Comparison of ENCODE assay signal across 13 mouse cellular contexts in genomic region chr5:129489879-129490278, GRCm38 (mm10). TPM values are rescaled to one million over a fixed set of nuclear protein-coding genes. Genes with fewer than 3 reads are reported as not detected.
A peak's percentile ranks its signal among the peaks of the same experiment; 100 is the strongest.
DNase-seq lines count a peak whose midpoint lies in the region; ATAC-seq and TF ChIP-seq lines count a peak whose summit lies in the region.
"Had no signal": no experiment of that assay in that cellular context is flagged by ENCODE, and none has a peak within 500 bp of the region (broad histone marks: within the 10 kb centered on the region; RNA-seq: fewer than 3 reads in every experiment).

No protein-coding gene starts in this region.

- ATAC-seq in kidney, embryonic 14.5 days (ENCODE audit: low FRiP score, low TSS enrichment) = peak; percentile 57
- no peak for ATAC-seq in hindbrain, postnatal 0 days
- ATAC-seq in neural tube, embryonic 13.5 days (ENCODE audit: low read depth) = peak; percentile 83

- TF ChIP-seq POLR2A in brain, embryonic 14.5 days (IDR thresholded peaks at IDR 0.05; ENCODE audit: borderline replicate concordance, extremely low read depth, insufficient read depth, insufficient read length, poor library complexity, severe bottlenecking) = no peak

- no peak overlapping the region for H3K9ac ChIP-seq in kidney, embryonic 14.5 days (ENCODE audit: low read depth, low read length)
- H3K9ac ChIP-seq in hindbrain, postnatal 0 days (replicated peaks; ENCODE audit: low read length) = no peak overlapping the region
- H3K9ac ChIP-seq in neural tube, embryonic 13.5 days = no peak overlapping the region
- H3K9ac ChIP-seq: liver, embryonic 13.5 days had no signal

- H3K27me3 ChIP-seq in kidney, embryonic 14.5 days (ENCODE audit: control insufficient read depth, insufficient read depth, low read length) = 0 out of 2 replicates have a peak, but pooled peaks cover 3% of the 10 kb centered on the region
- H3K27me3 ChIP-seq in hindbrain, postnatal 0 days (ENCODE audit: insufficient read depth, low read length) = no peaks in the 10 kb centered on the region
- H3K27me3 ChIP-seq in neural tube, embryonic 13.5 days = 0 out of 2 replicates have a peak, but pooled peaks cover 8% of the 10 kb centered on the region
- H3K27me3 ChIP-seq: liver, embryonic 13.5 days had no signal

- DNase-seq in kidney, postnatal 10 days = no peak
- peak; percentile 48 for DNase-seq in brain, embryonic 14.5 days (ENCODE audit: low read depth)
- peak; percentile 43 for DNase-seq in hindbrain, postnatal 0 days (ENCODE audit: low spot score)
- no peak for DNase-seq in ovary, postnatal 36 days (ENCODE audit: low spot score)
- DNase-seq in right cerebral cortex, postnatal 4 days = no peak
- DNase-seq: adrenal gland, postnatal 14 days; heart, adult 2 months; liver, embryonic 13.5 days; lung, postnatal 14 days; spleen, adult 18-20 months had no signal

- H3K4me2 ChIP-seq in kidney, embryonic 14.5 days (replicated peaks; ENCODE audit: low read depth, low read length) = no peak overlapping the region; the same call in 1 of the 2 replicates
- H3K4me2 ChIP-seq in hindbrain, postnatal 0 days (ENCODE audit: low read depth, low read length) = no peak overlapping the region
- H3K4me2 ChIP-seq in neural tube, embryonic 13.5 days = peak overlapping the region; percentile 6; the same call in 1 of the 2 replicates
- H3K4me2 ChIP-seq: liver, embryonic 13.5 days had no signal

- no peak for TF ChIP-seq CTCF in brain, embryonic 14.5 days (IDR thresholded peaks at IDR 0.05; ENCODE audit: borderline replicate concordance, extremely low read depth, insufficient read depth, insufficient read length)
- no peak for TF ChIP-seq CTCF in hindbrain, postnatal 0 days (IDR thresholded peaks at IDR 0.05; ENCODE audit: low read depth)

- no peaks in the 10 kb centered on the region for H3K9me3 ChIP-seq in kidney, embryonic 14.5 days (ENCODE audit: control insufficient read depth, low read length)
- H3K9me3 ChIP-seq in hindbrain, postnatal 0 days (ENCODE audit: low read length) = no peaks in the 10 kb centered on the region
- H3K9me3 ChIP-seq in neural tube, embryonic 13.5 days = no peaks in the 10 kb centered on the region
- H3K9me3 ChIP-seq: liver, embryonic 13.5 days had no signal

- H3K27ac ChIP-seq in kidney, embryonic 14.5 days (ENCODE audit: low read depth, low read length) = no peak overlapping the region
- no peak overlapping the region for H3K27ac ChIP-seq in hindbrain, postnatal 0 days
- 0 out of 2 replicates have a peak overlapping the region, but pooled peaks have one; percentile 30 for H3K27ac ChIP-seq in neural tube, embryonic 13.5 days (replicated peaks)
- H3K27ac ChIP-seq: heart, adult 2 months; liver, embryonic 13.5 days had no signal

- no peak overlapping the region for H3K4me3 ChIP-seq in kidney, embryonic 14.5 days (ENCODE audit: low read length)
- H3K4me3 ChIP-seq in hindbrain, postnatal 0 days (ENCODE audit: low read length) = no peak overlapping the region
- no peak overlapping the region for H3K4me3 ChIP-seq in neural tube, embryonic 13.5 days
- H3K4me3 ChIP-seq: erythroblast, embryonic 14.5 days; heart, adult 2 months; liver, embryonic 13.5 days had no signal

- 7% methylated on average over 10 of the region's 10 CpGs for WGBS in kidney, embryonic 14.5 days
- 38% methylated on average over 10 of the region's 10 CpGs for WGBS in hindbrain, postnatal 0 days
- WGBS in neural tube, embryonic 13.5 days = 5% methylated on average over 10 of the region's 10 CpGs

- H3K36me3 ChIP-seq in kidney, embryonic 14.5 days (ENCODE audit: control insufficient read depth, insufficient read depth, low read length) = no peaks in the 10 kb centered on the region
- H3K36me3 ChIP-seq in hindbrain, postnatal 0 days (ENCODE audit: insufficient read depth, low read length) = no peaks in the 10 kb centered on the region
- H3K36me3 ChIP-seq in neural tube, embryonic 13.5 days = no peaks in the 10 kb centered on the region
- H3K36me3 ChIP-seq: liver, embryonic 13.5 days had no signal

- H3K4me1 ChIP-seq in kidney, embryonic 14.5 days (ENCODE audit: control insufficient read depth, insufficient read depth, low read length) = no peaks in the 10 kb centered on the region
- H3K4me1 ChIP-seq in hindbrain, postnatal 0 days (ENCODE audit: insufficient read depth, low read length) = 0 out of 2 replicates have a peak, but pooled peaks cover 5% of the 10 kb centered on the region
- H3K4me1 ChIP-seq in neural tube, embryonic 13.5 days (replicated peaks) = peaks cover 13% of the 10 kb centered on the region
- H3K4me1 ChIP-seq: liver, embryonic 13.5 days had no signal

RNA-seq across cellular contexts. Expression of gene Sfswap, which starts 11.1 kb away (rescaled TPM):
- 53.2 and 56.6 TPM in 2 replicates for polyA plus RNA-seq in kidney, embryonic 14.5 days (2014; fragmentation: Nextera tagmentation; extraction: Ambion mirVana)
- polyA plus RNA-seq in brain, embryonic 14.5 days (2012; rRNA removed) = 199 and 207 TPM in 2 replicates
- 90.7 and 97.3 TPM in 2 replicates for total RNA-seq in hindbrain, postnatal 0 days (2014; rRNA removed)
- 44.3 and 48.9 TPM in 2 replicates for polyA plus RNA-seq in hindbrain, postnatal 0 days (2015; fragmentation: Nextera tagmentation; extraction: Ambion mirVana)
- polyA plus RNA-seq in neural tube, embryonic 13.5 days (2015; fragmentation: Nextera tagmentation; extraction: Ambion mirVana) = 42.8 and 57.3 TPM in 2 replicates

Comparison
In these comparisons a context has a peak if more than half of its experiments do, and no peak if none do; other contexts are left out.
1. DNase-seq: peak in brain, embryonic 14.5 days (single experiment) and hindbrain, postnatal 0 days (single experiment); none in kidney, postnatal 10 days (single experiment), ovary, postnatal 36 days (single experiment) and right cerebral cortex, postnatal 4 days (single experiment).